Mouse (Mus musculus): Measurements from ENCODE around the gene Plce1. TPM values are rescaled to one million over a fixed set of nuclear protein-coding genes. Genes with fewer than 3 reads are reported as not detected.

Gene Plce1
- polyA plus RNA-seq, 1 experiment = not detected

DNA sequence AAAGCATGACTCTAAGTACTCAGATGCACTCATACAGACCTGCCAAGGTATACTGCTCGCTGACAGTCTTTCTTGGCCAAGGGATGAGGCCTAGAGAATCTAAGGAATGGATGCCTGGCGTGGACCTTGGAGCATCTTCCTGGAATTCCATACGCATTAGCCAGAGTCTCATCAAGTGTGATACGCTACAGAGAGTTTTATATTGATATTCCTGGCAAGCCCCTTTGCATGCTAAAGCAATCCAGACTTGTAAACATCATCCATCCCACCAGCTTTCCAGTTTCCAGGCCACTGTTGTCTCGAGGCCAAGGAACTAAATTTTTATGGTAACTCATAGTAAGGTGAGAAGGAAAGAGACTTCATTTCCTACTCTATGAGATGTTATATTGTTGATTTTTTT is 197.7 kb downstream of the Plce1 start:
- Histone ChIP-seq H3K27ac (ENCODE audit: insufficient read depth, low read depth, low read length) (no peak overlapping the region), H3K4me1 (ENCODE audit: control insufficient read depth, insufficient read depth, low read length) (no peaks in the 10 kb centered on the region), H3K4me3 (ENCODE audit: insufficient read depth, low read depth, low read length) (no peak overlapping the region)
- WGBS = 93% methylated on average over 5 of the region's 5 CpGs
- TF ChIP-seq POLR2A (IDR thresholded peaks at IDR 0.05; ENCODE audit: insufficient read depth, low read depth, low read length) (no peak), CTCF (IDR thresholded peaks at IDR 0.05; ENCODE audit: insufficient read depth, low read depth, low read length) (no peak)

DNA sequence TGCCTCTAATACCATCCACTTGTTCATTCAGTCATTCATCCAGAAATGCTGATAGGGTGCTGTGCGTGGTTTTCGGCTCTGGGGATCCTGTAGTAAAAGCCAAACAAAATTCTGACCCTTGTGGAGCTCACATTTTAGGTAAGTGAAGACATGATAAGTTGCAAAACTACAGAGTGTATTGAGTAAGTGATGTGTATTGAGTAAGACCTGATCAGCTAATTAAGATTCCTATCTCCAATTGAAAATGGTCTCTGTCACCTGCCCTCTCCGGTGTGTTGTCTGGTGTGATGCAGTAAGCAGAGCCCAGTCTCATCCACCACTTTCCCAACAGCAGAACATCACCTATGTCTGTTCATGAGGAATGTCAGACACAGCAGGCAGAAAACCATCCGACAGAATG is 198.6 kb downstream of the Plce1 start:
- H3K4me1 ChIP-seq (ENCODE audit: control insufficient read depth, insufficient read depth, low read length) = no peaks in the 10 kb centered on the region
- 93% methylated on average over 4 of the region's 4 CpGs for WGBS
- no peak overlapping the region for H3K27ac ChIP-seq (ENCODE audit: insufficient read depth, low read depth, low read length)
- H3K4me3 ChIP-seq (ENCODE audit: insufficient read depth, low read depth, low read length) = no peak overlapping the region
- no peak for TF ChIP-seq CTCF (IDR thresholded peaks at IDR 0.05; ENCODE audit: insufficient read depth, low read depth, low read length)
- TF ChIP-seq POLR2A (IDR thresholded peaks at IDR 0.05; ENCODE audit: insufficient read depth, low read depth, low read length) = no peak

DNA sequence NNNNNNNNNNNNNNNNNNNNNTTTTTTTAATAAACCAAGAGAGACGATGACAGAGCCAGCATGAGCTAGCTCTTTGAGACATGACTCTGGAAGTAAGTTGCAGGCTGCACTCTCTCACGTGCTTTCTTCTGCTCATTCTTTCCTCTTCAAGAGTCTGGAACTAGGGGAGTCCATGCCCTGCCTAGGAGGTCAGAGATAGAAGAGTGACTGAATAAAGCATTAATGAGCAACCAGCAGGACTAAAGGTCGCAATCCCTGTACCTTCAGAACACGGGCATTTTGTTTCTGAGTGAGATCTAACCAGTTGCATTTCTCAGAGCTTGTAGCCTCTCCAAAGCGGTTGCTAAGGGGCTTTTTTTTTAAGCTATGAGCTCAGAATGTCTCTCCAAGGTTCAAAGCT is 206.4 kb downstream of the Plce1 start:
- TF ChIP-seq CTCF (IDR thresholded peaks at IDR 0.05; ENCODE audit: insufficient read depth, low read depth, low read length) (no peak), POLR2A (IDR thresholded peaks at IDR 0.05; ENCODE audit: insufficient read depth, low read depth, low read length) (no peak)
- Histone ChIP-seq H3K4me3 (ENCODE audit: insufficient read depth, low read depth, low read length) (no peak overlapping the region), H3K27ac (ENCODE audit: insufficient read depth, low read depth, low read length) (no peak overlapping the region), H3K4me1 (ENCODE audit: control insufficient read depth, insufficient read depth, low read length) (peaks cover 2% of the 10 kb centered on the region; the same call in 1 of the 2 replicates)
- WGBS = 52% methylated on average over 5 of the region's 5 CpGs

DNA sequence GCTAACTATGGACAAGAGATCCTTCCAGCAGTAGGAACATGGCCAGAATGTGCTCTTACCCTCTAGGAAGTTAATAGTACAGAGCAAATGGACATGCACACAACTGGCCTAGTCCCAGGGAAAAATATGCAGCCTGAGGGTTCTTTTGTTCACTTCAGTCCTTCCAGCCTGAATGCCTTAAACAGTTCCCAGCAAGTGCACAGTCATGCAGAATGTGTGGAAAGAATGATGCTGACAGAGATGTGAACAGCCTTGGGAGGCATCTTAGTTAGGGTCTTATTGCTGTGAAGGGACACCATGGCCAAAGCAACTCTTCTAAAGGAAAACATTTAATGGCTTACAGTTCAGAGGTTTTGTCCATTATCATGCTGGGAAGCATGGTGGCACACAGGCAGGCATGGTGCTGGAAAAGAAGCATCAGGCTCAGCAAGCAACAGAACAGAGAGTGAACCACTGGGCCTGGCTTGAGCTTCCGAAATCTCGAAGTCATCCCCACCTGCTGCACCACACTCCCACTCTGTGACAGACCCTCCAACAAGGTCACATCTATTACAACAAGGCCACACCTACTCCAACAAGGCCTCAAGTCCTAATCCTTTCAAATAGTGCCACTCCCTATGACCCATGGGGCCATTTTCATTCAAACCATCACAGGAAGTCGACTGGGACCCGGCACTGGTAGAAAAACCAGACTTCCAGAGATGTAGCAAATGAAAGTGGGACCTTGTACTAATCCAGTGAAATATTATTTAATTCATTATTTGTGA is 208.0 kb downstream of the Plce1 start:
- WGBS = 93% methylated on average over 4 of the region's 4 CpGs

DNA sequence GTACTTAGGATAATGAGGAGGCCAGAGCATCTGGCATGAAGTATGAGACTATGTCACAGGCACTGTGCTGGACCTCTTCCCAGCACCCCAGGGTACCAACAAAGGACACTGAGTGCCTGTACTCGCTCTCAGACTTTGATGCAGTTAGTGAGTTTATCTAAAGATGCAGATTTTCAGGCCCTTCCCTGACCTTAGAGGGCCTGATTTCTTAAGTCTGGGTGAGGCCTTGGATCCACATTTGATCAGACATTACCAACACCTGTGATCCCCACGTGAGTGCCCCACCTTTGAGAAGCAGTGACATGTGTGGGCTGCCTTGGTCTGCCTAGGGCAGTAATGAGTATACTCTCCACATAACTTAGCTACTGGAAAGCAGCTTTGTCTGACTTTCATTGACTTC is 209.4 kb downstream of the Plce1 start:
- WGBS = 84% methylated on average over 2 of the region's 2 CpGs
- H3K4me1 ChIP-seq (ENCODE audit: control insufficient read depth, insufficient read depth, low read length) = peaks cover 2% of the 10 kb centered on the region; the same call in 1 of the 2 replicates
- no peak overlapping the region for H3K4me3 ChIP-seq (ENCODE audit: insufficient read depth, low read depth, low read length)
- no peak overlapping the region for H3K27ac ChIP-seq (ENCODE audit: insufficient read depth, low read depth, low read length)
- TF ChIP-seq CTCF (IDR thresholded peaks at IDR 0.05; ENCODE audit: insufficient read depth, low read depth, low read length) (no peak), POLR2A (IDR thresholded peaks at IDR 0.05; ENCODE audit: insufficient read depth, low read depth, low read length) (no peak)

More for the DNA sequence above, 208.0 kb downstream of the Plce1 start:
- no peak for TF ChIP-seq CTCF (IDR thresholded peaks at IDR 0.05; ENCODE audit: insufficient read depth, low read depth, low read length)
- TF ChIP-seq POLR2A (IDR thresholded peaks at IDR 0.05; ENCODE audit: insufficient read depth, low read depth, low read length) = no peak
- no peak overlapping the region for H3K4me3 ChIP-seq (ENCODE audit: insufficient read depth, low read depth, low read length)
- H3K27ac ChIP-seq (ENCODE audit: insufficient read depth, low read depth, low read length) = no peak overlapping the region
- peaks cover 2% of the 10 kb centered on the region; the same call in 1 of the 2 replicates for H3K4me1 ChIP-seq (ENCODE audit: control insufficient read depth, insufficient read depth, low read length)

DNA sequence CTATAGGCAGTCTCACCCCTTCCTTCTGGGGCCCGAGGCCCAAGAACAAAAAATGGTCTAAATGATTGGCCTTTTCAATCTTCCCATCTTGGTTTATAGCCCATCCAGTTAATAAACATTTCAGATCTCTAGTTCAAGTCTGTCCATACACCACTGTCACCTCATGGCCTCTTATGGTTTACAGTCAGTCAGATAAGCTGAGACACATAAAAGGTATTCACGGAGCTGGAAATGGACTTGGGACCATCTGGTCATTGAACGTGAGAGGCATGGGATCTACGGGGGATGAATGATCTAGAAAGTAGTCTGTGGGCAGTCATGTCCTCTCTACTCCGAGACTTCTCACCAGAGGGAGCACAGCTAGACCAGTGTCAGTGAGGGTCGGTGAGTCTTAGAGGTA is 210.6 kb downstream of the Plce1 start:
- WGBS = 94% methylated on average over 6 of the region's 6 CpGs
- Histone ChIP-seq H3K4me3 (ENCODE audit: insufficient read depth, low read depth, low read length) (no peak overlapping the region), H3K27ac (ENCODE audit: insufficient read depth, low read depth, low read length) (no peak overlapping the region), H3K4me1 (ENCODE audit: control insufficient read depth, insufficient read depth, low read length) (no peaks in the 10 kb centered on the region)
- no peak for TF ChIP-seq POLR2A (IDR thresholded peaks at IDR 0.05; ENCODE audit: insufficient read depth, low read depth, low read length)
- no peak for TF ChIP-seq CTCF (IDR thresholded peaks at IDR 0.05; ENCODE audit: insufficient read depth, low read depth, low read length)

DNA sequence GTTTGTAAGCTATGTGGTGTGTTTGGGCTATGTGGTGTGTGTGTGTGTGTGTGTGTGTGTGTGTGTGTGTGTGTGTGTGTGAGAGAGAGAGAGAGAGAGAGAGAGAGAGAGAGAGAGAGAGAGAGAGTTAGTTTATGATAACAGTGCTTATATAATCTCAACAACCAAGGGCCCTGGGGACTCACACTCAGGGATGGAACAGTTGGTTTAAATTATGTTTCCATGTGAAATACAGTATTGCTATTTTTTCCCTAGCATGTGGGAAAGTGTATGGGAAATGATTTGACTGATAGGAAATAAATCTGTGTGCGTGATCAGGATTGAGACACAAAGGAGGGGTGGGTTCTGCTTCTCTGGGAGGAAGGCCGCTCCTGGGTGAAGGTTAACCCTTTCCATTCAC is 212.4 kb downstream of the Plce1 start:
- no peak for TF ChIP-seq POLR2A (IDR thresholded peaks at IDR 0.05; ENCODE audit: insufficient read depth, low read depth, low read length)
- TF ChIP-seq CTCF (IDR thresholded peaks at IDR 0.05; ENCODE audit: insufficient read depth, low read depth, low read length) = no peak
- WGBS = 58% methylated on average over 2 of the region's 2 CpGs
- H3K4me3 ChIP-seq (ENCODE audit: insufficient read depth, low read depth, low read length) = no peak overlapping the region

DNA sequence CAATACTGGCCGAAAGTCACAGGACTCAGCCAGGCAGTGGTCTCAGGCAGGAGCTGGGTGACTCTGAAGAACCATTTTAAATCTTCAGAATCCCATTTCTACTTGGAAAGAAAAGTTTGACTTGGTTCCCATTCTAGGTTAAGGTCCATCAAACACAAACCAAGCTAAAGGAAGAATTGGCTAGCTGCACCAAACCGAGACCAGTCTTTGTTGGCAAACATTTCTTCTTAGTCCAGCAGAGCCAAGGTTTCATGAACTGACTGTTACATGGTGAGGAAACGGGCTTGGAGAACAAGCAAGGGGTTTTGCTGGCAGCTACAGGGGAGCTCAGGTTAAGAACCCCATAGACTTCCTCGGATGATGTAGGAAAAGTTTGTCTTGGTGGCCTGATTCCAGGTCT is 212.9 kb downstream of the Plce1 start:
- 59% methylated on average over 4 of the region's 4 CpGs for WGBS
- no peak overlapping the region for H3K4me3 ChIP-seq (ENCODE audit: insufficient read depth, low read depth, low read length)
- no peak overlapping the region for H3K27ac ChIP-seq (ENCODE audit: insufficient read depth, low read depth, low read length)
- TF ChIP-seq CTCF (IDR thresholded peaks at IDR 0.05; ENCODE audit: insufficient read depth, low read depth, low read length) = no peak
- TF ChIP-seq POLR2A (IDR thresholded peaks at IDR 0.05; ENCODE audit: insufficient read depth, low read depth, low read length) = no peak
- H3K4me1 ChIP-seq (ENCODE audit: control insufficient read depth, insufficient read depth, low read length) = no peaks in the 10 kb centered on the region

More for the DNA sequence above, 212.4 kb downstream of the Plce1 start:
- Histone ChIP-seq H3K27ac (ENCODE audit: insufficient read depth, low read depth, low read length) (no peak overlapping the region), H3K4me1 (ENCODE audit: control insufficient read depth, insufficient read depth, low read length) (no peaks in the 10 kb centered on the region)

DNA sequence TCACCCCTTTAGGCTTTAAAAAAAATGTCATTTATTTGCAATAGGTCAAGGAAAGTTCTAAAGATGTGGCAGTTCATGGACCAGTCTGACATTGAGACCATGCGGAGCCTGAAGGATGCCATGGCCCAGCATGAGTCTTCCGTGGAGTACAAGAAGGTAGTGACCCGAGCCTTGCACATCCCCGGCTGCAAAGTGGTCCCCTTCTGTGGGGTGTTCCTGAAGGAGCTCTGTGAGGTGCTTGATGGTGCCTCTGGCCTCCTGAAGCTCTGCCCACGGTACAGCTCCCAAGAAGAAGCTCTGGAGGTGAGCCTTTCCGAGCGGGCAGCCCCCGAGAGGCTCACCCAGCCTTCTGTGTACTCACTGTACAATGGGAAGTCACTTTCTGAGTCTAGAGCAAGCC is 220.9 kb downstream of the Plce1 start:
- 95% methylated on average over 8 of the region's 8 CpGs for WGBS
- no peak overlapping the region for H3K27ac ChIP-seq (ENCODE audit: insufficient read depth, low read depth, low read length)
- no peak overlapping the region for H3K4me3 ChIP-seq (ENCODE audit: insufficient read depth, low read depth, low read length)
- no peaks in the 10 kb centered on the region for H3K4me1 ChIP-seq (ENCODE audit: control insufficient read depth, insufficient read depth, low read length)
- TF ChIP-seq POLR2A (IDR thresholded peaks at IDR 0.05; ENCODE audit: insufficient read depth, low read depth, low read length) (no peak), CTCF (IDR thresholded peaks at IDR 0.05; ENCODE audit: insufficient read depth, low read depth, low read length) (no peak)

Measured in olfactory bulb, adult 2 months (tissue).